Mouse (Mus musculus): ENCODE data around the gene Musk.

DNA sequence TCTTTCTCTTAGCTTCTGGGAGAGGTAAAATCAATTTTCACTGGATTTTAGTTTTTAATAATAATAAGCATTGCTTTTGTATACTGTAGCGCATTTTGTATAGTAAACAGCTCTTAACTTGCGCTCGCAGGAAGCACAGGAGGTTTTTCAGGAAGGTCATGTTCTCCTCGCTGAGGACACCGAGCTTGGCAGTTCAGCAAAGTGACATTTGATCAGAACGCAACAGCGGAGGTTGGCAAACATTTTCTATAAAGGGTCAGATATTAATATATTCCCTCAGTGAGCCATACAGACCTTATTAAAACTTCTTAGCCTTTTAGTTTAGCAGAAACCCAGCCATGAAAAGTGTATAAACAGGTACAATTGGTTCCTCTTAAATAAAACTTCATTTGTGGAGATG lies 64.4 kb downstream of the Musk start:
- TF ChIP-seq POLR2A (IDR thresholded peaks at IDR 0.05; ENCODE audit: borderline replicate concordance, low read depth, low read length) (no peak), CTCF (IDR thresholded peaks at IDR 0.05; ENCODE audit: low read depth, low read length) (no peak)

Data from bone marrow macrophage, adult 2 months (primary cell).